Mouse (Mus musculus): ENCODE measurements at regions not wholly inside any gene's neighbourhood (a gene's known extent, or its start where the extent isn't known, plus 50 kb on each side); places are given as distances from the start of the nearest gene placed in this dataset.

GRCm38 (mm10) chr17:54821059-54821458 lies 522.2 kb upstream of the Slc5a7 start:
- Histone ChIP-seq H3K4me2 (ENCODE audit: insufficient read depth, low read depth, poor library complexity, severe bottlenecking) (no peak overlapping the region), H3K27ac (ENCODE audit: insufficient read depth, low read depth) (no peak overlapping the region), H3K4me3 (replicated peaks in 1 of 3; ENCODE audit: low read depth in 2 of 3, low read length in 2 of 3, poor library complexity in 1 of 3) (no peak overlapping the region), H3K36me3 (replicated peaks in 1 of 2; ENCODE audit: control insufficient read depth in 1 of 2, insufficient read depth in 1 of 2, low read length in 1 of 2) (no peaks in the 10 kb centered on the region), H3K79me2 (replicated peaks; ENCODE audit: control insufficient read depth, extremely low read depth, insufficient read depth, poor library complexity, severe bottlenecking) (no peaks in the 10 kb centered on the region), H3K4me1 (ENCODE audit: control insufficient read depth in 1 of 2, insufficient read depth in 2 of 2) (no peaks in the 10 kb centered on the region), H3K9me3 (replicated peaks; ENCODE audit: low read length) (peaks cover 53% of the 10 kb centered on the region), H3K27me3 (replicated peaks) (no peaks in the 10 kb centered on the region), H3K9ac (ENCODE audit: insufficient read depth, low read depth) (no peak overlapping the region)
- dilution Hi-C loops (cut with MboI; ENCODE audit: extremely low pct_ligation_motif_present, extremely low pct_unique_long_range_greater_than_20kb, low sequenced_read_pairs): no loop called here
- no peak for DNase-seq (ENCODE audit: extremely low read depth)
- in situ Hi-C loops (cut with MboI; ENCODE audit: low pct_ligation_motif_present, low pct_unique_long_range_greater_than_20kb, low sequenced_read_pairs): no loop called here
- TF ChIP-seq BHLHE40 (IDR thresholded peaks at IDR 0.05; ENCODE audit: low read depth, low read length) (no peak), ZC3H11A (IDR thresholded peaks at IDR 0.05; ENCODE audit: low read depth, low read length) (no peak), ZNF384 (IDR thresholded peaks at IDR 0.05; ENCODE audit: low read depth, low read length) (no peak)

- no peaks in the 10 kb centered on the region for H3K36me3 ChIP-seq (replicated peaks in 1 of 2; ENCODE audit: control insufficient read depth in 1 of 2, insufficient read depth in 1 of 2, low read length in 1 of 2)
- no peak overlapping the region for H3K9ac ChIP-seq (ENCODE audit: insufficient read depth, low read depth)
- H3K27me3 ChIP-seq (replicated peaks): no peaks in the 10 kb centered on the region
- peaks cover 21% of the 10 kb centered on the region for H3K9me3 ChIP-seq (replicated peaks; ENCODE audit: low read length)
- in situ Hi-C loops (cut with MboI; ENCODE audit: low pct_ligation_motif_present, low pct_unique_long_range_greater_than_20kb, low sequenced_read_pairs) (no loop called here), dilution Hi-C loops (cut with MboI; ENCODE audit: extremely low pct_ligation_motif_present, extremely low pct_unique_long_range_greater_than_20kb, low sequenced_read_pairs) (no loop called here)
- H3K27ac ChIP-seq (ENCODE audit: insufficient read depth, low read depth): no peak overlapping the region
- no peaks in the 10 kb centered on the region for H3K79me2 ChIP-seq (replicated peaks; ENCODE audit: control insufficient read depth, extremely low read depth, insufficient read depth, poor library complexity, severe bottlenecking)
- DNase-seq (ENCODE audit: extremely low read depth): no peak
- no peak overlapping the region for H3K4me2 ChIP-seq (ENCODE audit: insufficient read depth, low read depth, poor library complexity, severe bottlenecking)
- no peak overlapping the region for H3K4me3 ChIP-seq (replicated peaks in 1 of 3; ENCODE audit: low read depth in 2 of 3, low read length in 2 of 3, poor library complexity in 1 of 3)
- H3K4me1 ChIP-seq (ENCODE audit: control insufficient read depth in 1 of 2, insufficient read depth in 2 of 2): no peaks in the 10 kb centered on the region
- TF ChIP-seq BHLHE40 (IDR thresholded peaks at IDR 0.05; ENCODE audit: low read depth, low read length) (no peak), USF2 (conservative IDR thresholded peaks at IDR 0.05; ENCODE audit: low read depth, low read length) (no peak), ZKSCAN1 (IDR thresholded peaks at IDR 0.05; ENCODE audit: borderline replicate concordance, low read depth, low read length) (no peak)
Observed at GRCm38 (mm10) chr17:54853631-54854030, 554.8 kb upstream of the Slc5a7 start.

- in situ Hi-C loops (cut with MboI; ENCODE audit: low pct_ligation_motif_present, low pct_unique_long_range_greater_than_20kb, low sequenced_read_pairs): no loop called here
- Histone ChIP-seq H3K9ac (ENCODE audit: insufficient read depth, low read depth) (no peak overlapping the region), H3K27me3 (replicated peaks) (no peaks in the 10 kb centered on the region), H3K4me3 (replicated peaks in 1 of 3; ENCODE audit: low read depth in 2 of 3, low read length in 2 of 3, poor library complexity in 1 of 3) (no peak overlapping the region), H3K4me2 (ENCODE audit: insufficient read depth, low read depth, poor library complexity, severe bottlenecking) (no peak overlapping the region), H3K36me3 (replicated peaks in 1 of 2; ENCODE audit: control insufficient read depth in 1 of 2, insufficient read depth in 1 of 2, low read length in 1 of 2) (no peaks in the 10 kb centered on the region), H3K79me2 (replicated peaks; ENCODE audit: control insufficient read depth, extremely low read depth, insufficient read depth, poor library complexity, severe bottlenecking) (no peaks in the 10 kb centered on the region), H3K9me3 (replicated peaks; ENCODE audit: low read length) (peaks cover 19% of the 10 kb centered on the region), H3K4me1 (ENCODE audit: control insufficient read depth in 1 of 2, insufficient read depth in 2 of 2) (no peaks in the 10 kb centered on the region), H3K27ac (ENCODE audit: insufficient read depth, low read depth) (no peak overlapping the region)
- dilution Hi-C loops (cut with MboI; ENCODE audit: extremely low pct_ligation_motif_present, extremely low pct_unique_long_range_greater_than_20kb, low sequenced_read_pairs): no loop called here
- TF ChIP-seq USF1 (IDR thresholded peaks at IDR 0.05; ENCODE audit: low read depth, low read length) (no peak), JUN (IDR thresholded peaks at IDR 0.05; ENCODE audit: insufficient read depth, low read depth, low read length) (no peak), TBP (conservative IDR thresholded peaks at IDR 0.05; ENCODE audit: low read depth, low read length) (no peak), USF2 (conservative IDR thresholded peaks at IDR 0.05; ENCODE audit: low read depth, low read length) (no peak), CTCF (conservative IDR thresholded peaks at IDR 0.05 in 1 of 2, IDR thresholded peaks at IDR 0.05 in 1 of 2; ENCODE audit: low read depth in 2 of 2, low read length in 2 of 2) (no peak), UBTF (IDR thresholded peaks at IDR 0.05; ENCODE audit: low read depth, low read length) (no peak), ETS1 (conservative IDR thresholded peaks at IDR 0.05; ENCODE audit: low read depth, low read length) (no peak), HCFC1 (IDR thresholded peaks at IDR 0.05; ENCODE audit: low read depth, low read length) (no peak)
- no peak for DNase-seq (ENCODE audit: extremely low read depth)
Observed at GRCm38 (mm10) chr17:54896198-54896597, 549.0 kb upstream of the St6gal2 start.

Measured in CH12.LX (cell line).